Mouse (Mus musculus) heart, embryonic 13.5 days (tissue): ENCODE measurements around the gene Fbf1. TPM values are rescaled to one million over a fixed set of nuclear protein-coding genes. Genes with fewer than 3 reads are reported as not detected.

ENCODE experiments used
- ATAC-seq: fragments of 200-750 bp; cut with Nextera tagmentation; 2 replicates; pipeline ENCODE4 v1.8.0; 2017; ENCODE audit warnings: moderate TSS enrichment; ENCODE audit not compliant: insufficient number of reproducible peaks, low FRiP score, low TSS enrichment; ENCODE audit errors: extremely low read depth
- H3K27ac ChIP-seq: fragments of 300-500 bp; sonication (generic); replicated peaks from 2 replicates; pipeline ENCODE4 v1.5.1; 2015; ENCODE audit warnings: moderate library complexity, mild to moderate bottlenecking, inconsistent platforms
- H3K27me3 ChIP-seq: fragments of 300-500 bp; sonication (generic); replicated peaks from 2 replicates; pipeline ENCODE4 v1.6.1; 2015; ENCODE audit warnings: mild to moderate bottlenecking, inconsistent platforms
- H3K36me3 ChIP-seq: fragments of 300-500 bp; sonication (generic); 2 replicates; pipeline ENCODE4 v1.6.1; 2015; ENCODE audit warnings: mild to moderate bottlenecking, inconsistent platforms
- H3K4me1 ChIP-seq: fragments of 300-500 bp; sonication (generic); 2 replicates; pipeline ENCODE4 v1.6.1; 2015; ENCODE audit warnings: inconsistent platforms
- H3K4me2 ChIP-seq: fragments of 300-500 bp; sonication (generic); 2 replicates; pipeline ENCODE4 v1.6.1; 2015; ENCODE audit warnings: inconsistent platforms, mild to moderate bottlenecking, moderate library complexity
- H3K4me3 ChIP-seq: fragments of 300-500 bp; sonication (generic); 2 replicates; pipeline ENCODE4 v1.5.1; 2015; ENCODE audit warnings: moderate library complexity, mild to moderate bottlenecking, inconsistent platforms
- H3K9ac ChIP-seq: fragments of 300-500 bp; sonication (generic); 2 replicates; pipeline ENCODE4 v1.6.1; 2015; ENCODE audit warnings: inconsistent platforms, mild to moderate bottlenecking, moderate library complexity
- H3K9me3 ChIP-seq: fragments of 300-500 bp; sonication (generic); 2 replicates; pipeline ENCODE4 v1.6.1; 2016; ENCODE audit warnings: inconsistent platforms
- WGBS: fragments of 180-500 bp; shearing (Covaris S2); methylation state at CpG from one replicate; pipeline ENCODE4 v1.1.7; 2015; ENCODE audit warnings: mixed read lengths; 5-methylcytosine and 5-hydroxymethylcytosine counted together
- polyA plus RNA-seq: library from polyadenylated mRNA; unstranded; fragments of >200 nt; fragmentation: Nextera tagmentation; extraction: Ambion mirVana; gene quantifications from 2 replicates; pipeline ENCODE4 v1.2.1, GENCODE M21; 2015

The Fbf1 gene
- polyA plus RNA-seq, 1 experiment from 2014 or later = 24.4 TPM

- H3K27ac ChIP-seq = no peak overlapping the region
- no peak overlapping the region for H3K4me2 ChIP-seq
- H3K36me3 ChIP-seq = peaks cover 21% of the 10 kb centered on the region
- H3K9ac ChIP-seq = no peak overlapping the region
- H3K4me3 ChIP-seq = no peak overlapping the region
- no peak for ATAC-seq
- no peaks in the 10 kb centered on the region for H3K4me1 ChIP-seq
- H3K9me3 ChIP-seq = 0 out of 2 replicates have a peak, but pooled peaks cover 3% of the 10 kb centered on the region
- no peaks in the 10 kb centered on the region for H3K27me3 ChIP-seq
Observed at GRCm38 (mm10) chr11:116117819-116118218, 50.1 kb downstream of the Fbf1 start.

- Histone ChIP-seq H3K9ac (no peak overlapping the region), H3K36me3 (peaks cover 15% of the 10 kb centered on the region), H3K27me3 (no peaks in the 10 kb centered on the region), H3K4me3 (no peak overlapping the region), H3K9me3 (0 out of 2 replicates have a peak, but pooled peaks cover 3% of the 10 kb centered on the region), H3K4me1 (no peaks in the 10 kb centered on the region), H3K4me2 (no peak overlapping the region), H3K27ac (peak overlapping the region; percentile 9; the same call in 1 of the 2 replicates)
- ATAC-seq = no peak
- 56% methylated on average over 12 of the region's 12 CpGs for WGBS
Observed at GRCm38 (mm10) chr11:116117241-116117640, 50.7 kb downstream of the Fbf1 start.

GRCm38 (mm10) chr11:116111611-116112203 lies 56.3 kb downstream of the Fbf1 start:
- Histone ChIP-seq H3K27ac (no peak overlapping the region), H3K27me3 (peaks cover 36% of the 10 kb centered on the region), H3K4me3 (no peak overlapping the region), H3K36me3 (peaks cover 10% of the 10 kb centered on the region; the same call in 1 of the 2 replicates), H3K4me2 (no peak overlapping the region), H3K4me1 (peaks cover 42% of the 10 kb centered on the region), H3K9ac (no peak overlapping the region), H3K9me3 (no peaks in the 10 kb centered on the region)
- no peak for ATAC-seq
- 84% methylated on average over 19 of the region's 19 CpGs for WGBS

- Histone ChIP-seq H3K27me3 (peaks cover 36% of the 10 kb centered on the region), H3K36me3 (peaks cover 16% of the 10 kb centered on the region), H3K9ac (peak overlapping the region; percentile 93), H3K27ac (peak overlapping the region; percentile 97), H3K4me1 (peaks cover 48% of the 10 kb centered on the region), H3K9me3 (no peaks in the 10 kb centered on the region), H3K4me3 (peak overlapping the region; percentile 80; the same call in 1 of the 2 replicates), H3K4me2 (peak overlapping the region; percentile 76)
- ATAC-seq = no peak
- 73% methylated on average over 4 of the region's 4 CpGs for WGBS
Observed at GRCm38 (mm10) chr11:116111067-116111466, 56.9 kb downstream of the Fbf1 start.

GRCm38 (mm10) chr11:116110540-116110939 lies 57.4 kb downstream of the Fbf1 start:
- H3K4me3 ChIP-seq = peak overlapping the region; percentile 80
- H3K27me3 ChIP-seq = peaks cover 36% of the 10 kb centered on the region
- H3K36me3 ChIP-seq = peaks cover 22% of the 10 kb centered on the region
- H3K4me2 ChIP-seq = peak overlapping the region; percentile 76
- ATAC-seq = no peak
- no peaks in the 10 kb centered on the region for H3K9me3 ChIP-seq
- WGBS = 5% methylated on average over 10 of the region's 10 CpGs
- peak overlapping the region; percentile 97 for H3K27ac ChIP-seq
- H3K4me1 ChIP-seq = peaks cover 54% of the 10 kb centered on the region
- peak overlapping the region; percentile 93 for H3K9ac ChIP-seq

GRCm38 (mm10) chr11:116110131-116110530 lies 57.8 kb downstream of the Fbf1 start:
- WGBS = under 1% methylated on average over 35 of the region's 35 CpGs
- H3K27me3 ChIP-seq = peaks cover 36% of the 10 kb centered on the region

GRCm38 (mm10) chr11:116109441-116110081 lies 58.4 kb downstream of the Fbf1 start:
- Histone ChIP-seq H3K27ac (peak overlapping the region; percentile 97), H3K27me3 (peaks cover 36% of the 10 kb centered on the region), H3K9ac (peak overlapping the region; percentile 93), H3K4me3 (peak overlapping the region; percentile 80), H3K4me1 (peaks cover 63% of the 10 kb centered on the region), H3K36me3 (peaks cover 28% of the 10 kb centered on the region), H3K4me2 (peak overlapping the region; percentile 76), H3K9me3 (no peaks in the 10 kb centered on the region)
- under 1% methylated on average over 69 of the region's 70 CpGs for WGBS
- no peak for ATAC-seq

More at GRCm38 (mm10) chr11:116110131-116110530, 57.8 kb downstream of the Fbf1 start:
- Histone ChIP-seq H3K4me1 (peaks cover 58% of the 10 kb centered on the region), H3K9me3 (no peaks in the 10 kb centered on the region), H3K4me2 (peak overlapping the region; percentile 76), H3K4me3 (peak overlapping the region; percentile 80), H3K36me3 (peaks cover 26% of the 10 kb centered on the region), H3K9ac (peak overlapping the region; percentile 93), H3K27ac (peak overlapping the region; percentile 97)
- peak; percentile 67; the same call in 1 of the 2 replicates for ATAC-seq

- no peaks in the 10 kb centered on the region for H3K9me3 ChIP-seq
- H3K4me1 ChIP-seq = peaks cover 73% of the 10 kb centered on the region
- H3K36me3 ChIP-seq = peaks cover 28% of the 10 kb centered on the region
- peak overlapping the region; percentile 97 for H3K27ac ChIP-seq
- H3K27me3 ChIP-seq = peaks cover 36% of the 10 kb centered on the region
- peak overlapping the region; percentile 76 for H3K4me2 ChIP-seq
- peak overlapping the region; percentile 80 for H3K4me3 ChIP-seq
- WGBS = 8% methylated on average over 23 of the region's 23 CpGs
- peak overlapping the region; percentile 93 for H3K9ac ChIP-seq
- ATAC-seq = no peak
Observed at GRCm38 (mm10) chr11:116108464-116109137, 59.4 kb downstream of the Fbf1 start.

GRCm38 (mm10) chr11:116107777-116108285 lies 60.1 kb downstream of the Fbf1 start:
- Histone ChIP-seq H3K9me3 (no peaks in the 10 kb centered on the region), H3K4me2 (peak overlapping the region; percentile 76), H3K4me3 (peak overlapping the region; percentile 80), H3K36me3 (peaks cover 28% of the 10 kb centered on the region), H3K4me1 (peaks cover 81% of the 10 kb centered on the region), H3K27ac (peak overlapping the region; percentile 97), H3K27me3 (peaks cover 36% of the 10 kb centered on the region), H3K9ac (peak overlapping the region; percentile 93)
- ATAC-seq = no peak
- WGBS = 37% methylated on average over 19 of the region's 19 CpGs

- peaks cover 28% of the 10 kb centered on the region for H3K36me3 ChIP-seq
- no peak for ATAC-seq
- WGBS = 38% methylated on average over 14 of the region's 14 CpGs
- H3K9ac ChIP-seq = peak overlapping the region; percentile 93
- H3K9me3 ChIP-seq = no peaks in the 10 kb centered on the region
- peak overlapping the region; percentile 80 for H3K4me3 ChIP-seq
- H3K4me1 ChIP-seq = peaks cover 87% of the 10 kb centered on the region
- peaks cover 36% of the 10 kb centered on the region for H3K27me3 ChIP-seq
- H3K4me2 ChIP-seq = peak overlapping the region; percentile 76
- peak overlapping the region; percentile 97 for H3K27ac ChIP-seq
Observed at GRCm38 (mm10) chr11:116106963-116107776, 60.8 kb downstream of the Fbf1 start.
